Mouse (Mus musculus) forebrain, embryonic 11.5 days (tissue): ENCODE measurements around the gene Sfxn2. TPM values are rescaled to one million over a fixed set of nuclear protein-coding genes. Genes with fewer than 3 reads are reported as not detected.

Experiments used
- ATAC-seq: fragments of 200-750 bp; cut with Nextera tagmentation; replicated peaks from 2 replicates; pipeline ENCODE4 v1.8.0; 2017; ENCODE audit warnings: moderate TSS enrichment; ENCODE audit not compliant: low FRiP score
- DNase-seq: peaks from one replicate; pipeline ENCODE4 v3.0.0-alpha.2; 2017; ENCODE audit warnings: low spot score
- H3K27ac ChIP-seq: fragments of 300-500 bp; sonication (generic); 2 replicates; pipeline ENCODE4 v1.5.1; 2014; ENCODE audit warnings: low read depth, low read length
- H3K27me3 ChIP-seq: fragments of 300-500 bp; sonication (generic); 2 replicates; pipeline ENCODE4 v1.6.1; 2014; ENCODE audit warnings: mild to moderate bottlenecking, low read length, mixed read lengths; ENCODE audit not compliant: control insufficient read depth, insufficient read depth
- H3K36me3 ChIP-seq: fragments of 300-500 bp; sonication (generic); 2 replicates; pipeline ENCODE4 v1.6.1; 2014; ENCODE audit warnings: mild to moderate bottlenecking, low read length, moderate library complexity, mixed read lengths; ENCODE audit not compliant: control insufficient read depth, insufficient read depth
- H3K4me1 ChIP-seq: fragments of 300-500 bp; sonication (generic); replicated peaks from 2 replicates; pipeline ENCODE4 v1.6.1; 2014; ENCODE audit warnings: low read length, mixed read lengths; ENCODE audit not compliant: control insufficient read depth, insufficient read depth
- H3K4me2 ChIP-seq: fragments of 300-500 bp; sonication (generic); 2 replicates; pipeline ENCODE4 v1.6.1; 2014; ENCODE audit warnings: low read depth, mild to moderate bottlenecking, low read length, moderate library complexity, mixed read lengths; ENCODE audit not compliant: severe bottlenecking
- H3K4me3 ChIP-seq: fragments of 300-500 bp; sonication (generic); 2 replicates; pipeline ENCODE4 v1.5.1; 2014; ENCODE audit warnings: low read depth, low read length
- H3K9ac ChIP-seq: fragments of 300-500 bp; sonication (generic); 2 replicates; pipeline ENCODE4 v1.6.1; 2014; ENCODE audit warnings: low read length
- H3K9me3 ChIP-seq: fragments of 300-500 bp; sonication (generic); 2 replicates; pipeline ENCODE4 v1.6.1; 2016; ENCODE audit warnings: low read length, mixed read lengths; ENCODE audit not compliant: control insufficient read depth
- WGBS: fragments of 180-500 bp; shearing (Covaris S2); extraction: QIAGEN DNeasy Blood & Tissue Kit; methylation state at CpG from one replicate; pipeline ENCODE4 v1.1.7; 2014; 5-methylcytosine and 5-hydroxymethylcytosine counted together
- polyA plus RNA-seq: library from polyadenylated mRNA; unstranded; fragments of >200 nt; fragmentation: Nextera tagmentation; extraction: Ambion mirVana; gene quantifications from 2 replicates; pipeline ENCODE4 v1.2.1, GENCODE M21; 2014

The Sfxn2 gene
- polyA plus RNA-seq, 1 experiment from 2014 or later: 10.9 TPM

- Histone ChIP-seq H3K9me3 (no peaks in the 10 kb centered on the region), H3K4me2 (peak overlapping the region; percentile 46), H3K27ac (peak overlapping the region; percentile 89), H3K4me1 (peaks cover 78% of the 10 kb centered on the region), H3K9ac (peak overlapping the region; percentile 57), H3K27me3 (no peaks in the 10 kb centered on the region), H3K36me3 (no peaks in the 10 kb centered on the region), H3K4me3 (peak overlapping the region; percentile 16; the same call in 1 of the 2 replicates)
- ATAC-seq: peak; percentile 71
- under 1% methylated on average over 20 of the region's 20 CpGs for WGBS
- DNase-seq: peak; percentile 72
Measured at GRCm38 (mm10) chr19:46528529-46529213, 44.5 kb upstream of the Sfxn2 start.

DNA sequence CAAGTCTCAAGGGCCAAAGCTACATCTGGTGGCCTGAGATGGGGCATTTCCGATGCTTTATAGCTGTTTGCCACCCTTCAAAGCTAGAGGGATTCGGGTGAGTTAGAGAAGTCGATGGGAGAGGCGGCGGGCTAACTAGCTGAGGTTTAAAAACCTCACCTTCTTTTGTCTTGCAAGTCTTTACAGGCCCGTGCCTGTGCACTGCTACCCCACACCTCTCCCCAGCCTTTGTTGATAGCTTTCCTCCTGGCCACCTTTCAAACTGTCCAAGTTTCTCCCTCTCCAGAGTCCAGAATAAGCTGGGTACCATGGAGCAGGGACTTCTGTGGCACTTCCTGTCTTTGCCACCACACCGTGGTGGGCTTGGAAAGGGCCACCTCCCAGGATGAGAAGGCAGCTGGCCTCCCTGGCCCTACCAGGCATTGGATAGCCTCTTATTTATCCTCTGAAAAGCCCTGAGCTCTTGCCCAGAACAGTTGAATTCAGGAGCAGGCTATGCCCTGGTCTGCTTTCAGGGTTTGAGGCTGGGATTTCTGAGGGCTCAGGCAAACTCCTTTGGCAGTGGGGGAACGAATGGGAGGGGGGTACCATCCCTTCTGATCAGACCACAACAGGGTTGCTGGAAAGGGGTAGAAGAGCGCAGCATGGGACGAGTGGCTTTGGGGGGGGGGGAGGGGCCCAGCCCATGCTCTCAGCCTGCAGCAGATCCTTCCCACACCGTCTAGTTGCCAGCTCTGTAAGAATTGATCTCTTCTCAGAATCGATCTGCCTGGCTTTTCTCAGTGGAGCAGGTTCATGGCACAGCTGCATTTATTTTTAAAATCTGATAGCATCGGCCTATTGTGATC, 43.3 kb upstream of the Sfxn2 start:
- WGBS: 6% methylated on average over 13 of the region's 13 CpGs
- no peak for DNase-seq
- no peaks in the 10 kb centered on the region for H3K36me3 ChIP-seq
- H3K27ac ChIP-seq: peak overlapping the region; percentile 89
- H3K9ac ChIP-seq: peak overlapping the region; percentile 57
- H3K27me3 ChIP-seq: no peaks in the 10 kb centered on the region
- H3K4me1 ChIP-seq: peaks cover 69% of the 10 kb centered on the region
- no peak overlapping the region for H3K4me3 ChIP-seq
- H3K9me3 ChIP-seq: no peaks in the 10 kb centered on the region
- no peak for ATAC-seq
- H3K4me2 ChIP-seq: peak overlapping the region; percentile 46; the same call in 1 of the 2 replicates

DNA sequence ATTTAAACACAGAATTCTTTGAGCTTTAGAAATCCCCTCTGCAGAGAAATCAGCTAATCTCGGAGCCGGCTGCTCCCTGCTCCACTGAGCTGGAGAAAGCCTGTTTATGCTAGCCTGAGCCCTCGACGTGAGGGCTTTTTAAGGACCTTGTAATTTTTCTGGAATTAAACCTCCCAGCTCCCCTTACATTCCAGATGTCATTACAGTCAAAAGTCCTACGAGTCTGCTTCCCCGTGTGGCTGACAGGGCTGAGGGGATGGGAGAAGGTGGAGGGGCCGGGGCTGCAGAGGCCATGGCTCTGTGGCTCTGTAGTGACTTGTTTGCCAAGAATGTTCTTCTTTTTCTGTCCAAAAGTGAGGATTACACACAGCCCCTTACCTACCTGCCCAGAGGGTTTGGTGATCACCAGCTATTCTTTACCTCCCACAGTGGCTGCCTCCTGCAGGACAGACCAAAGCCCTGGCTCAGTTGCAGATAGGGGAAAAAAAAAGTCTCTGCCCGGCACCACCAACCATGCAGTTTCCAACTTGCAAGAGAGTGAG, 42.6 kb upstream of the Sfxn2 start:
- peaks cover 65% of the 10 kb centered on the region for H3K4me1 ChIP-seq
- no peaks in the 10 kb centered on the region for H3K9me3 ChIP-seq
- no peaks in the 10 kb centered on the region for H3K36me3 ChIP-seq
- peak overlapping the region; percentile 57; the same call in 1 of the 2 replicates for H3K9ac ChIP-seq
- no peak for ATAC-seq
- H3K27ac ChIP-seq: peak overlapping the region; percentile 89
- H3K27me3 ChIP-seq: no peaks in the 10 kb centered on the region
- no peak overlapping the region for H3K4me3 ChIP-seq
- WGBS: 5% methylated on average over 8 of the region's 8 CpGs
- DNase-seq: no peak
- H3K4me2 ChIP-seq: 0 out of 2 replicates have a peak overlapping the region, but pooled peaks have one; percentile 22

- Histone ChIP-seq H3K9me3 (no peaks in the 10 kb centered on the region), H3K4me2 (0 out of 2 replicates have a peak overlapping the region, but pooled peaks have one; percentile 5), H3K27me3 (no peaks in the 10 kb centered on the region), H3K27ac (peak overlapping the region; percentile 89), H3K9ac (peak overlapping the region; percentile 57), H3K4me1 (peaks cover 61% of the 10 kb centered on the region), H3K4me3 (no peak overlapping the region), H3K36me3 (no peaks in the 10 kb centered on the region)
- WGBS: 6% methylated on average over 16 of the region's 16 CpGs
- no peak for ATAC-seq
- no peak for DNase-seq
Measured at GRCm38 (mm10) chr19:46531071-46532030, 41.8 kb upstream of the Sfxn2 start.

DNA sequence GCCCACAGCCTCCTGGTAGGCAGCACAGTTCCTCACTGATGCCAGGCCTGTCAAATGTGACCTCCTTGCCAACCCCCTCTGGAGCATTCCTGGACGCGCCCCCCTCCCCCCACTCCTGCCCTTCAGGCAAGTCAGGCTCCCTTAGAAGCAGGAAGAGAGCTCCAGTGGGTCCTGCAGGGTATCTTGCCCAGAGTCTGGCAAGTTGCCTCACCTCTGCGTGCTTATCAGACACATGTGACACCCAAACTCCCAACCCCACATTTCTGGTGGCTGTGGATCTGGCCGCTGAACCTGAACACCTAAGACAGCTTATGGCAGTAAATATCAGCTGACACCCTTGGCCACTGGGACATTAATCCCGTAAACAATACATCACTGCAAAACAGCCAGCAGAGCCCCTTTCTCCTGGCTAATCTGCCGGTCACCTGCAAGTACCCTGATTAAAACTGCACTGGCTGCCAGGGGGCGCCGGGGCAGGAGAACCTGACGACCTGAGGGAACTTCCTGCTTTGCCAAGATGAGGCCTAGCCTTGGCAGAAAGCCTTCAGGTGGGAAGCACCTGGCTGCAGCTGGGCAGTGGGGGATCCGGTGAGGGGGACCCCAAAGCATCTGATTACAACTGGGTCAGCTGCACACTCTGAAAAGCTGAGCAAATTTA, 41.0 kb upstream of the Sfxn2 start:
- H3K27me3 ChIP-seq: no peaks in the 10 kb centered on the region
- H3K9me3 ChIP-seq: no peaks in the 10 kb centered on the region
- peak overlapping the region; percentile 27; the same call in 1 of the 2 replicates for H3K9ac ChIP-seq
- peak overlapping the region; percentile 5; the same call in 1 of the 2 replicates for H3K4me2 ChIP-seq
- no peak overlapping the region for H3K4me3 ChIP-seq
- peak; percentile 64 for DNase-seq
- 0 out of 2 replicates have a peak overlapping the region, but pooled peaks have one; percentile 4 for H3K27ac ChIP-seq
- 4% methylated on average over 10 of the region's 10 CpGs for WGBS
- no peaks in the 10 kb centered on the region for H3K36me3 ChIP-seq
- ATAC-seq: no peak
- H3K4me1 ChIP-seq: peaks cover 57% of the 10 kb centered on the region

GRCm38 (mm10) chr19:46533066-46533465, 40.1 kb upstream of the Sfxn2 start:
- Histone ChIP-seq H3K4me3 (no peak overlapping the region), H3K4me2 (no peak overlapping the region), H3K27me3 (no peaks in the 10 kb centered on the region), H3K9me3 (no peaks in the 10 kb centered on the region), H3K27ac (no peak overlapping the region), H3K36me3 (no peaks in the 10 kb centered on the region), H3K4me1 (peaks cover 50% of the 10 kb centered on the region), H3K9ac (no peak overlapping the region)
- DNase-seq (no peak), ATAC-seq (no peak)
- WGBS: 40% methylated on average over 4 of the region's 4 CpGs

DNA sequence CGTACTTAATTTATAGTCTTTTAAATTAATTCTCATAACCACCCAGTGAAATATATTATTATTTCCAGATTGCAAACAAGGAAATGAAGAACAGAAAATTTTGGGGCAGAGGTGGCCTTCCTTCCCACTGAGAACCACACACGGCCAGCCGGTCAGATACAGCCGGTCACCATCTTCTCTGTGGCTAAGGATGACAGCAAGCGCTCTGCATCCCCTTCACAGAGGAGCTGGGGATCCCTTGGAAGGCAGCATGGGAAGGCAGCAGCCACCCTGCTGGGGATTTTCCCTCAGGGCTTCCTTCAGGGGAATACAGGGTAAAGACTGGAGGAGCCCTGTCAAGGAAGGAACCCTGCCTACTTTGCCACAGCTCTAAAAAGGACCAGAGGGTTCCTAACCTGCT, 39.6 kb upstream of the Sfxn2 start:
- H3K36me3 ChIP-seq: no peaks in the 10 kb centered on the region
- no peak overlapping the region for H3K4me3 ChIP-seq
- H3K27me3 ChIP-seq: no peaks in the 10 kb centered on the region
- DNase-seq (no peak), ATAC-seq (no peak)
- H3K4me1 ChIP-seq: peaks cover 45% of the 10 kb centered on the region
- WGBS: 63% methylated on average over 5 of the region's 5 CpGs
- no peaks in the 10 kb centered on the region for H3K9me3 ChIP-seq
- H3K9ac ChIP-seq: no peak overlapping the region
- H3K4me2 ChIP-seq: no peak overlapping the region
- no peak overlapping the region for H3K27ac ChIP-seq
